8 mouse cellular contexts compared by ENCODE assay signal in genomic region chr11:6546205-6547013, GRCm38 (mm10). TPM values are rescaled to one million over a fixed set of nuclear protein-coding genes. Genes with fewer than 3 reads are reported as not detected.
DNase-seq lines count a peak whose midpoint lies in the region; ATAC-seq lines count a peak whose summit lies in the region.

Gene Ccm2 (plus strand): TSS chr11:6546887.

- H3K36me3 ChIP-seq in hindbrain, embryonic 16.5 days (ENCODE audit: control insufficient read depth, insufficient read depth, low read length), result no peaks in the 10 kb centered on the region
- H3K36me3 ChIP-seq in macrophage (ENCODE audit: inconsistent target), result no peaks in the 10 kb centered on the region

- ATAC-seq in hindbrain, embryonic 16.5 days, result peak; percentile 97

- H3K4me1 ChIP-seq in hindbrain, embryonic 16.5 days (ENCODE audit: control insufficient read depth, insufficient read depth, low read depth, low read length), result peaks cover 12% of the 10 kb centered on the region

- peak within 1 kb of the TSS; percentile 91 for H3K9ac ChIP-seq in hindbrain, embryonic 16.5 days (ENCODE audit: low read depth, low read length)

- H3K4me2 ChIP-seq in hindbrain, embryonic 16.5 days (ENCODE audit: low read length), result peak within 1 kb of the TSS; percentile 60

- H3K27me3 ChIP-seq in hindbrain, embryonic 16.5 days (replicated peaks; ENCODE audit: control insufficient read depth, insufficient read depth, low read length), result no peaks in the 10 kb centered on the region

- peak within 1 kb of the TSS; percentile 88 for H3K4me3 ChIP-seq in hindbrain, embryonic 16.5 days (ENCODE audit: low read length)
- peak within 1 kb of the TSS; percentile 63 for H3K4me3 ChIP-seq in macrophage (ENCODE audit: inconsistent target)

- peak; percentile 95 for DNase-seq in WW6 (ENCODE audit: low read depth, low spot score)
- DNase-seq in cerebellum, postnatal 4 days (ENCODE audit: low spot score in 2 of 2), result peak; percentile 90 to 97
- peak; percentile 96 for DNase-seq in gastrocnemius, adult 18-20 months (ENCODE audit: low spot score)
- DNase-seq in left cerebral cortex, adult 18-20 months (ENCODE audit: low spot score in 2 of 2), result peak; percentile 95 to 97
- peak; percentile 95 for DNase-seq in right cerebral cortex, adult 18-20 months
- DNase-seq in urinary bladder, postnatal 10 days (ENCODE audit: low spot score), result peak; percentile 87

- peaks cover 44% of the 10 kb centered on the region for H3K79me2 ChIP-seq in macrophage (ENCODE audit: inconsistent target)

- H3K9me3 ChIP-seq in hindbrain, embryonic 16.5 days (ENCODE audit: control insufficient read depth, low read length), result no peaks in the 10 kb centered on the region

- H3K27ac ChIP-seq in hindbrain, embryonic 16.5 days (ENCODE audit: low read depth, low read length), result peak within 1 kb of the TSS; percentile 96
- H3K27ac ChIP-seq in macrophage, result peak within 1 kb of the TSS; percentile 82

- WGBS in hindbrain, embryonic 16.5 days, result 1% methylated on average over 37 of the region's 57 CpGs
- under 1% methylated on average over 35 of the region's 57 CpGs for WGBS in macrophage (ENCODE audit: missing documents)

RNA-seq across cellular contexts. Expression of gene Ccm2, which starts in this region (rescaled TPM):
- total RNA-seq in gastrocnemius, adult 18-20 months (2021), result 10 to 100 TPM; 21.9 to 26.8 TPM
- 98.2 and 98.7 TPM in 2 replicates for polyA plus RNA-seq in hindbrain, embryonic 16.5 days (2015; fragmentation: Nextera tagmentation; extraction: Ambion mirVana)
- 10 to 100 TPM; 63.5 to 67.0 TPM for total RNA-seq in left cerebral cortex, adult 18-20 months (2021)
- 100 to 1,000 TPM in 3 of 26 experiments, 10 to 100 TPM in 23; 30.2 to 131 (median 60.0) TPM for total RNA-seq in macrophage (2018; cell fraction: chromatin; rRNA removed)
- 10 to 100 TPM; 31.5 to 73.5 (median 61.7) TPM for total RNA-seq in macrophage (2018; cell fraction: cytosol; rRNA removed)
- 100 to 1,000 TPM in 1 of 26 experiments, 10 to 100 TPM in 25; 28.0 to 103 (median 45.3) TPM for total RNA-seq in macrophage (2018; cell fraction: nucleus; rRNA removed)
- 52.8 to 75.3 TPM (median 58.4 TPM) in 3 replicates for polyA plus RNA-seq in macrophage (2018)

Comparison
In these comparisons a context has a peak if more than half of its experiments do, and no peak if none do; other contexts are left out.
1. Peak in every context shown above with its lines: DNase-seq, ATAC-seq, H3K4me3 ChIP-seq and H3K27ac ChIP-seq.